Mouse (Mus musculus): ENCODE measurements at regions not wholly inside any gene's neighbourhood (a gene's known extent, or its start where the extent isn't known, plus 50 kb on each side); places are given as distances from the start of the nearest gene placed in this dataset.

DNA sequence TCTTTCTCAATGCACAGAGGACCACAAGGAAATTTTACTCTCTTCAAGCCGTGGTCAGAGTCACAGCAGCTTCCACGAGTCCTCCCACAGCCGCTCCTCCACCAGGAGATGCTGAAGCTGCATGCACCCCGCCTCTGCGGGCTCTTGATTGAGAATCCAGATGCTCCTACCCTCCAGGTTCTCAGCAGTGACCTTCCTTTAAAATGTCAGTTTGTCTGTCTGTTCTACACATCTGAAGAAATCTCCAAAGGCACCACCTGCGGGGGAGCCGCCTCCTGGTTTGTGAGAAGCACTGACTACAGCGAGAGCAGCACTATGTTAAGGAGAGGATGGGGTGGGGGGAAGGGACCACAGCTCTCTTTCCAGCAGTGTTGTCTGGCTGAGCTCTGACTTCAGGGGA lies 303.8 kb downstream of the Hlx start:
- no peak for TF ChIP-seq CTCF (IDR thresholded peaks at IDR 0.05; ENCODE audit: low read depth)
- no peak for TF ChIP-seq EP300 (optimal IDR thresholded peaks at IDR 0.05)
